Mouse (Mus musculus) cortical plate, adult 2 months (tissue): ENCODE measurements around the gene Gm10974.

Experiments
- CTCF ChIP-seq: fragments of 200-500 bp; IDR thresholded peaks from 2 replicates; pipeline ENCODE4 v1.5.1; 2011; ENCODE audit warnings: mild to moderate bottlenecking, control low read depth, low read length; ENCODE audit not compliant: insufficient read depth; ENCODE audit errors: extremely low read depth
- POLR2A ChIP-seq: fragments of 200-500 bp; IDR thresholded peaks from 2 replicates; pipeline ENCODE4 v1.6.1; 2011; ENCODE audit warnings: mild to moderate bottlenecking, low read length, control low read depth; ENCODE audit not compliant: insufficient read depth; ENCODE audit errors: extremely low read depth

DNA sequence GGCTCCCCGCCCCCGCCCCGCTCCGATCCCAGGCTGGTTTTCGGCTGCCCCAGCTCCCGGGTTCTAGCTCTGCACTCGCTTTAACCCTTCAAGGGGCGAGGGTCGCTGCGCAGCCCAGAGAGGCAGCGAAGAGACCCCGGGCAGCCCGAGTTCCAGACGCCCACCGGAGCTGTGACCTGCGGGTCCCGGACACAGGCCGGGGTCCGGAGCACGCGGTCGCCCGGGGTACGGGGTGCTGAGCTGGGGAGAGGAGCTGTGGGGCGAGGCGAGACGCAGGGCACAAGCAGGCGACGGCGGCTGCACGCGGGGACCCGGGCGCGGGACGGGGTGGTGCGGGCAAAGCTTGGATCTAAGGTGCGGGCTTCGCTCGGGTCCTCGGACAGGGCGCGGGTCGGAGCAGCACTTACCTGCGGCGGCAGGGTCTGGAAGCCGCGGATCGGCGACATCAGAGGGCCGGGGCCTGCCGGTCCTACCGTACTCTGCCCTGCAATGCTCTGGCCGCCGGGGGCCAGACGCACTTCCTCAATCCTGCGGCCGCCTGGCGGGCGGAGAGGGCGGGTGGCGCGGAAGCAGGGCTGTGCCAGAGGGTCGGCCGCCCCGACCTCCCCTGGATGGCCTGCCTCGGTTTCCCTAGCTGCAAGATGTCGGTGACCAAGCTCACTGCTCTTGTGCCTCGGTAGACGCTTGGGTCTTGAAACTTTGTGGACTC lies 22.3 kb downstream of the Gm10974 start, which contains the start of gene Lrrk1:
- TF ChIP-seq CTCF: no peak
- no peak for TF ChIP-seq POLR2A
